Mouse (Mus musculus): ENCODE measurements around the gene 1190005I06Rik. TPM values are rescaled to one million over a fixed set of nuclear protein-coding genes. Genes with fewer than 3 reads are reported as not detected.

The 1190005I06Rik gene
- total RNA-seq, 4 experiments from 2014 or later: 0.89 to 1.1 (median 1.1) TPM; not detected in 1

GRCm38 (mm10) chr8:120580336-120581000 lies 67.0 kb downstream of the 1190005I06Rik start:
- no peak for DNase-seq (ENCODE audit: low spot score in 2 of 2)

DNA sequence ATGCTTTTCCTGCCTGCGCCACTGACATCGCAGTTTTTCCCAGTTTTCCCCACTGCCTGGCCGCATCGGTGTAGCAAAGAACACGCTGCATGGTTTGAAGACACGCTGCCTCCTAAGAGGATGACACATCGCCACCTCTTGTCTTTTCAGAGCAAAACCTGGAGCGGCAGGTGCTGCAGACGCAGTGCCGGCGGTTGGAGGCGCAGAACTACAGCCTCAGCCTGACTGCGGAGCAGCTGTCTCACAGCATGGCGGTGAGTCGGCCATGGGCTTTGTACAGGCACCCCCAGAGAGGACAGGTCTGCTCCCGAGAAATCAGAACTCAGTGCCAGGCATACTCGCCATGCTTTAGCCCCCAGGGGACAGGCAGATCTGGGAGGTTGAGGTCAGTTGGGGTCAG lies 69.6 kb downstream of the 1190005I06Rik start:
- no peak for DNase-seq (ENCODE audit: low spot score in 2 of 2)

DNA sequence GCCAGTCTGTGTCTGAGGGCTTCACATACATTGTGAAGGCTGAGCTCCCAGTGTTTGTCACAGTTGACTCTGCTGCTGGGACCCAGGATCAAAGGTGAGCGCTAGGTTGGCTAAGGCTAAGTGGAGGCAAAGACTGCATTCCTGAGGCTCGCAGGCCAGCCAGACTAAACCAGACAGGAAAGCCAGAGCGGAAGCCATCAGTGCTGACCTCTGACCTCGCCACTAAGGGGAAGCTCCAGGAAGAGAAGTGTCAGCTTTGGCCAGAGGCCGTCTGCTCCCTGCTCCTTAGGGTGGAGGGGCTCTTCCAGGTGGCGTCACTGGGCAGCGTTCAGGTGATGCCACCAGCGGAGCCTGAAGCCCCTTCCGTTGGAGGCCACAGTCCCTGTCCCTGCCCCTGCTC lies 71.6 kb downstream of the 1190005I06Rik start:
- DNase-seq (ENCODE audit: low spot score in 2 of 2): no peak

DNA sequence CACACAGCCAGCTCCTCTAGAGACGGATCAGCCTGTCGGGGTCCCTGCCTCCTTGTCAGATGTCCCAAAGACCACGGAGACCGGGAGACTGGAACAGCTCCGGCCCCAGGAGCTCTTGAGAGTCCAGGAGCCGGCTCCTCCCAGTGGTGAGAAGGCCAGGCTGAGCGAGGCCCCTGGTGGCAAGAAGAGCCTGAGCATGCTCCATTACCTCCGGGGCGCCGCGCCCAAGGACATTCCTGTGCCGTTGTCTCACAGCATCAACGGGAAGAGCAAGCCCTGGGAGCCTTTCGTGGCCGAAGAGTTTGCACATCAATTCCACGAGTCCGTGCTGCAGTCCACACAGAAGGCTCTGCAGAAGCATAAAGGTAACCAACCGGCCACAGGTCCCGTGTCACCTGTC lies 72.5 kb downstream of the 1190005I06Rik start:
- peak in 1 of 2 experiments; percentile 3 for DNase-seq (ENCODE audit: low spot score in 2 of 2)

DNA sequence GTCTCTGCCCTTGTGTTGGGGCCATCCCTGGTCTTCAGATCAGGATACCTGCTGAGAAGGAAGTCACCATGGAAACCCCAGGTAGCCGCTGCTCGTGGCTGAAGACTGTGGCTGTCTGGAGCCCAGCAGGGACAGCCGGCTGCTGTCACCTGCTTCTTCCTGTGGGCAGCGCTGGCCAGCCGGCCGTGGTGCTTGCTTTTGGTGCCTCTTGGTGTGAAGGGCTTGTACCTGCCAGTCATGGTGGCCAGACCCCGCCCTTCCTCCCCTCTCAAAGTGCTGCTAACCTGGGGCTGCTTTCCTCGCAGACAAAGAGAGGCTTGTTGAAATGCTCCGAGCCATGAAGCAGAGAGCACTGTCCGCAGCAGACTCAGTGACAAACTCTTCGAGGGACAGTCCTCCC lies 73.6 kb downstream of the 1190005I06Rik start:
- no peak for DNase-seq (ENCODE audit: low spot score in 2 of 2)

DNA sequence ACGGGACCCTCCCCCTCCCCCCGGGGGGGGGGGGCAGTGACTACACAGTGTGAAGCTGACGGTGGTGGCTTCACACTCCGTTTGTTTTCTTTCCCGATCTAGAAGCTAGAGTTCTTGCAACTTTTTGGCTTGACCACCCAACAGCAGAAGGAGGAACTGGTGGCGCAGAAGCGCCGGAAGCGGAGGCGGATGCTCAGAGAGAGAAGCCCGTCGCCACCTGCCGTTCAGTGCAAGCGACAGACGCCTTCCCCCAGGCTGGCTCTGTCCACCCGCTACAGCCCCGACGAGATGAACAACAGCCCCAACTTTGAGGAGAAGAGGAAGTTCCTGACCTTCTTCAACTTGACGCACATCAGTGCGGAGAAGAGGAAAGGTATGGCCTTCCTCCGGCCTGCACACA lies 74.9 kb downstream of the 1190005I06Rik start:
- DNase-seq (ENCODE audit: low spot score in 2 of 2): no peak

GRCm38 (mm10) chr8:120571561-120571960 lies 75.9 kb downstream of the 1190005I06Rik start:
- DNase-seq (ENCODE audit: low spot score in 2 of 2): no peak

- DNase-seq (ENCODE audit: low spot score in 2 of 2): peak in 1 of 2 experiments; percentile 54
Measured at GRCm38 (mm10) chr8:120569939-120570715, 77.3 kb downstream of the 1190005I06Rik start.

GRCm38 (mm10) chr8:120569123-120569522 lies 78.3 kb downstream of the 1190005I06Rik start:
- DNase-seq (ENCODE audit: low spot score in 2 of 2): no peak

DNA sequence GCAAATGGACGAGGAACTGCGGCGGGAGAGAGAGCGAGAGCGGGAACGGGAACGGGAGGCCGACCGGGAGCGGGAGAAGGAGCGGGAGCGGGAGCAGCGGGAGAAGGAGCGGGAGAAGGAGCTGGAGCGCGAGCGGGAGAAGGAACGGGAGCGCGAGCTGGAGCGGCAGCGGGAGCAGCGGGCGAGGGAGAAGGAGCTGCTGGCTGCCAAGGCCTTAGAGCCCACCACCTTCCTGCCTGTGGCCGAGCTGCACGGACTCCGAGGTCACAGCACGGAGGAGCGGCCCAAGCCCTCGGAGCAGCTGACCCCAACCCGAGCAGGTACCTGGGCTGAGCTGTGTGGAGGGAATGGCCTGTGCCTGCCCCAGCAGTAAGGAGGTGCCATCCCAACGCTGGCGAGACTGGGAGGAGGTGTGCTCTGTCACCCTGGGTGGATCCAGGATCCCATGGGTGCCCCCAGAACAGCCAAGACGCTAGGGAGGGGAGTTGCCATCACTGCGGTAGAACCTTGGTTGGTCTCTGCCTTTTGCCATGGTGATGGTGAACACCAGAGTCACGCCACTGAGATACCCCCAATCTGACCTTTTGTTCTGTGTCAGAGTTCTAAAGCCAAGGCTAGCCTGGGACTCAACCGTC lies 79.2 kb downstream of the 1190005I06Rik start:
- no peak for DNase-seq (ENCODE audit: low spot score in 2 of 2)

DNA sequence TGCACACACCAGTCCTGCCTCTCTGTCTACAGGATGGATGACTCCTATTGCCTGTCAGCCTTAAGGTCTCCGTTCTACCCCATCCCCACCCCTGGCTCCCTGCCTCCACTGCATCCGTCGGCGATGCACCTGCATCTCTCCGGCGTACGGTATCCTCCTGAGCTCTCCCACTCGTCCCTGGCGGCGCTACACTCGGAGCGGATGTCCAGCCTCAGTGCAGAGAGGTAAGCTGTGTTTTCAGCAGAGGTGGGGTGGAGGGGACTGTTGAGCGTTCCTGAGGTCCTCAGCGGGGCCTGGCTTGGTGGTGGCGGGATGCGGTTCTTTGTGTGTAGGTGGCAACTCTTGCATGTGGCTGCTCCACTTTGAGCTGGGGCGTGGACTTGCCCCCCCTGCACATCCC lies 79.7 kb downstream of the 1190005I06Rik start:
- no peak for DNase-seq (ENCODE audit: low spot score in 2 of 2)

GRCm38 (mm10) chr8:120566681-120567080 lies 80.8 kb downstream of the 1190005I06Rik start:
- no peak for DNase-seq (ENCODE audit: low spot score in 2 of 2)

GRCm38 (mm10) chr8:120565151-120565711 lies 82.2 kb downstream of the 1190005I06Rik start:
- DNase-seq (ENCODE audit: low spot score in 2 of 2): no peak

DNA sequence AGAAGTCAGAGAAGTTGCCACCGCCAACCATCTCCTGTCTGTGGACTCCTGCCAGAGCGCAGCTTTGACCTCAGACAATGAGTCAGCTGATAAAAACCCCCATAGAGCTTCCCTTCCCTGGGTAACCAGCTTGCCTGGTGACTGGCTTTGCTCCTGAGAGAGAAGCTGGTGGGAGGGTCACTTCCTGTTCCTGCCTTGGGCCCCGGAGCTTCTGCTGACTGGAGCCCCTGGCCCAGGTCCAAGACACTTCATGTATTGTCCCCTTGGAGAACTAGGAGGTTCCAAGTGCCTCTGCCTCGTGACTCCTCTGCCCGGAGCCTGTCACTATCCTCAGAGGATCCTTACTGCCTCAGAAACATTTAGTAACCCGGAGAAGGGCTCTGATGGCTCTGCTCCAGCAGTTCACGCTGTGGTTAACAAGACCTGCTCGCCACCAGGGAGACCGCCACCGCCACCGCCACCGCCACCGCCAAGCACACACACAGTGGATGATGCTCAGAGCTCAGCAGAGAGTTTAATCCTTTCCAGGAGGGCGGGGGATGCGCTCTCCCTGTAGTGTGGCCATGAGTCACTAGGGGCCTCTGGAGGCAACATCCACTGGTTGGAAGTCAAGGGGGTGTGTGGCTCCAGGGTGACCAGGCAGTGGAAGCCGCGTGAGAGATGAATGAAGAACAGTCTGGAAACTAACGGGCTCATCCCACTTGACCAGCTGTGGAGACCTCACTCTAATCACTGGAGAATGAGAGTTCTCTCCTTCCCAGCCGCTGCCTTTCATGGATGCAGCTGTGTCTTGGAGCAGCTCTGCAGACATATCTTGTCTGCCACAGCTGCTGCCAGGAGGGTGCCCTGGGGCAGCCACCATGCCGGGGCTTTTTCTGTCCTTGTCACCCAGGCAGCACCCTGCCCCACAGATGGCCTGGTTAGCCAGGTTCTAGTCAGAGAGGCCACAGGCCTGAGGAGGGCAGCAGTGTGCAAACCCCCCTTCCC lies 83.3 kb downstream of the 1190005I06Rik start:
- peak; percentile 69 to 76 for DNase-seq (ENCODE audit: low spot score in 2 of 2)

- DNase-seq (ENCODE audit: low spot score in 2 of 2): no peak
Measured at GRCm38 (mm10) chr8:120563348-120563724, 84.1 kb downstream of the 1190005I06Rik start.

DNA sequence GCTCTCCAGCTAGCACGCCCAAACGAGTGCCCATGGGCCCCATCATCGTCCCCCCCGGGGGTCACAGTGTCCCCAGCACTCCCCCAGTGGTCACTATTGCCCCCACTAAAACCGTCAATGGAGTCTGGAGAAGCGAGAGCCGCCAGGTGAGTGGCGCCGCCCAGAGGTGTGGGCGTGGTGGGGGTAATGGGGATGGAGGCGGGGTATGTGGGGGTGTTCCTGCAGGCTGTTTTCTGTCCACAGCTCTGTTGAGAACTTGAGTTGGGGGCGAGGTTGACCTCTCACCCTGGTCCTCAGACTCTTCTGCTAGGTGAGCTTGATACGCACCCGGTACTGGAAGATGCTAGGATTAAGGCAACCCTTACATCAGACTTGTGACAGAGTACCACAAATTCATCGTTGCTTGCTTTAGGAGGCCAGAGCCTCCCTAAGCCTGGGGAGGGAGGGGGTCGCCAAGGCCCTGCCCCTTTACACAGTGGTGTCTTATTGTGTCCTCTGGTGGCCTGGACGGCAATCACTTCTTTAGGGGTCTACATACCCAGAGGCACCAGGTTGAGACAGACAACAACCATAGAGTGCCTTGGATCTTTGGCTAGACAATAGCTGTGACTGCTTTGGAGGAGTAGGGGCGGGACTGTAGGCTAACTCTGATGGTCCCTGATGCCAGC lies 84.6 kb downstream of the 1190005I06Rik start:
- DNase-seq (ENCODE audit: low spot score in 2 of 2): no peak

DNA sequence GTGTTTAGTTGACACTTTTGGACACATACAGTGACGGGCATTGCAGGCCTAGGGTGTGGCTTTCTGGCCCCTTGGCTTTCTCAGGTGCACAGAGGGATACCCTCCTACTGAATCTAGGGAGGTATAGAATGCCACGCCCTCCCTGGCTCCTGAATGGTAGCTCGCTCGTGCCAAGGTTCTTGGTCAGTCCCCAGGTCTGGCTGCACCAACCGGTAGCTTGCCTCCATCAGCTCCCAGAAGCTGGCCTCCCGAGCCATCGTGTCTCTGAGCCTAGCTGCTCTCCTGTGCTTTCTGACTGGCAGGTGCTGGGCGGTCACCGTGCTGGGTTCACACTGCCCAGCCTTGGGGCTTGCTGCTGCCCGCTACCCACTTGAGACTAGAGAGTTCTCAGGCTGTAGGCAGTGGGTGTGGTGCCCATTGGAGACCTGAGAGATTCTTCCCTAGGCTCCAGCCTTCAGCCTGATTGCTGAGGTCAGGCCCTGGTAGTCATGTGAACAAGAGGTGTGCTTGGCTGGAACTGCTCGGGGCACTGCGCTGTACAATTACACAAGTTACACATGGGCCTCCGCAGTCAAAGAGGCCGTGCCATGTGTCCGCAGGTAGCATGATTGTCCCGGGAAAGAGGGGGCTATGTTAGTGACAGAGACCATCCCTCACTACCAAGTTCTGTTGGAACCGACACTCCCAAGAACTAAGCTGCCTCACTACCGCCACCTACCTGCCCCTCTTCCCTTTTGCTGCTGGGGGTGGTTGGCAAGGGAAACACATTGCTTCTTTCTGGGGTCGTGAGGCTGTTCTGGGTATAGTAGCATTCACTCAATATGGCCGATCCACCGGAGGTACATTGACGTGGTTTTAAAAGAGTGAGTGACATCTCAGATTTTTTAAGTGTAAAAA lies 85.6 kb downstream of the 1190005I06Rik start:
- DNase-seq (ENCODE audit: low spot score in 2 of 2): no peak

- no peak for DNase-seq (ENCODE audit: low spot score in 2 of 2)
Measured at GRCm38 (mm10) chr8:120560535-120560934, 86.9 kb downstream of the 1190005I06Rik start.

DNA sequence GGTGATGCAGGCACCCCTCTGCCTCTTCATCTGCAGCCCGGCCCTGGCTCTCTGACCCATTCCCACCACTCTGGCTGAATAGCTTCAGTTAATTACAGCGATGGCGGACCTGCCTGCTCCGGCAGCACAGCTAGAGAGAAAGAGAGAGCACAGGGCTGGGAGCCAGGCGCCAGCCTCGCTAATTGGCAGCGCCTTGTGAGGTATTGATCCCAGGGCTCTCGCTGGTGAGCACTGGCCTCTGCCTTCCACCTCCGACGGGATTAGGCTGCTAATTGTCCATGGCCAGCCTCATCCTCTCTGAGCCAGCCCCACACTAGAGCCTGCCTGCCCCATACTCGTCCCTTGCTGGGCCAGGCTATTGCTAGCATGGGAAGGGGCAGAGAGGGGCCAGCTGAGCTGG lies 87.8 kb downstream of the 1190005I06Rik start:
- no peak for DNase-seq (ENCODE audit: low spot score in 2 of 2)
